Mouse (Mus musculus) olfactory bulb, adult 2 months (tissue): ENCODE data around the gene Cabp4.

Experiments
- CTCF ChIP-seq: fragments of 200-500 bp; IDR thresholded peaks from 2 replicates; pipeline ENCODE4 v1.5.1; 2012; ENCODE audit warnings: low read depth, mild to moderate bottlenecking, low read length, moderate library complexity; ENCODE audit not compliant: insufficient read depth
- POLR2A ChIP-seq: fragments of 200-500 bp; IDR thresholded peaks from 2 replicates; pipeline ENCODE4 v1.6.1; 2012; ENCODE audit warnings: mild to moderate bottlenecking, low read depth, low read length, moderate library complexity; ENCODE audit not compliant: insufficient read depth

DNA sequence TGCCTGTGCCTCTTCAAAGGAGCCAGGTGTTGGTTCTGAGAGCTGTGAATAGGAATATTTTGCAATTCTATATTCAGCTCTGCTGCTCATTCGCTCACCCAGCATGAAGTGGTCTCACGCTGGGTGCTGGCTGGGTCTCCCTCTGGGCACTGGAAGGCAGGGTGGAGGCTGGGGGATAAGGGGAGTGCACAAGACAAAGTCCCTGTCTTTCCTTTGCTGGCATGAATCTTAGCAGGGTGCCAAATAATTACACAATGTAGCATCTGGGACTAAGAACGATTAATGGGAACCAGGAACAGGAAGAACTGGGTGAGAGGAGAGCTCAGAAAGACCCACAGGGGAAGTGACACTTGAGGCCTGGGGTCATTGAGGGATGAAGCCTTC, 3.2 kb upstream of the Cabp4 start:
- TF ChIP-seq CTCF (no peak), POLR2A (no peak)
